ENCODE assay signal across 26 mouse cellular contexts in genomic region chr1:166942201-166942600, GRCm38 (mm10). TPM values are rescaled to one million over a fixed set of nuclear protein-coding genes. Genes with fewer than 3 reads are reported as not detected.
DNase-seq lines count a peak whose midpoint lies in the region; ATAC-seq and TF ChIP-seq lines count a peak whose summit lies in the region.
"Had no signal": no experiment of that assay in that cellular context is flagged by ENCODE, and none has a peak within 500 bp of the region (broad histone marks: within the 10 kb centered on the region; RNA-seq: fewer than 3 reads in every experiment).

No protein-coding gene starts in this region.

- intact Hi-C loops in heart, postnatal 10 days (cut with DNase I), result no loop called here

- TF ChIP-seq CTCF in layer of hippocampus, adult 2 months (conservative IDR thresholded peaks at IDR 0.05), result no peak

- no peak for ATAC-seq in heart, embryonic 12.5 days (ENCODE audit: insufficient number of reproducible peaks, low FRiP score)
- ATAC-seq in heart, embryonic 11.5 days (replicated peaks; ENCODE audit: insufficient number of reproducible peaks, low FRiP score, low TSS enrichment), result no peak
- ATAC-seq: CD4-positive, CD25-positive, alpha-beta regulatory T cell, adult 4 months; forebrain, embryonic 15.5 days; intestine, postnatal 0 days had no signal

- no peaks in the 10 kb centered on the region for H3K36me3 ChIP-seq in heart, embryonic 12.5 days
- H3K36me3 ChIP-seq in heart, embryonic 11.5 days (ENCODE audit: control insufficient read depth, insufficient read depth, low read length), result no peaks in the 10 kb centered on the region
- H3K36me3 ChIP-seq: embryonic facial prominence, embryonic 10.5 days; embryonic facial prominence, embryonic 13.5 days; forebrain, embryonic 12.5 days; forebrain, embryonic 15.5 days; heart, embryonic 13.5 days; hindbrain, embryonic 12.5 days; hindbrain, embryonic 15.5 days had no signal

- DNase-seq in heart, adult 18-20 months, result peak; percentile 5 to 23
- DNase-seq in heart, postnatal 10 days, result peak; percentile 2 to 7
- DNase-seq in NIH3T3 (ENCODE audit: low read depth), result peak; percentile 34
- DNase-seq in spleen, adult 18-20 months, result no peak
- no peak for DNase-seq in layer of hippocampus, adult 2 months (ENCODE audit: low spot score in 2 of 2)
- DNase-seq: adrenal gland, adult 2 months; adrenal gland, postnatal 14 days; cerebellum, adult 11-12 months; cerebellum, adult 8-10 months; cerebellum, postnatal 10 days; cerebellum, postnatal 36 days; embryo, embryonic 11 days; gastrocnemius, postnatal 25 days; kidney, adult 2 months had no signal

- no peaks in the 10 kb centered on the region for H3K27me3 ChIP-seq in heart, embryonic 12.5 days (replicated peaks)
- H3K27me3 ChIP-seq in heart, embryonic 11.5 days (ENCODE audit: control insufficient read depth, insufficient read depth, low read length), result no peaks in the 10 kb centered on the region
- H3K27me3 ChIP-seq: embryonic facial prominence, embryonic 13.5 days; forebrain, embryonic 12.5 days; forebrain, embryonic 15.5 days; heart, embryonic 13.5 days; hindbrain, embryonic 12.5 days; hindbrain, embryonic 15.5 days had no signal

- WGBS in heart, embryonic 12.5 days, result 61% methylated on average over 1 of the region's 1 CpGs
- 57% methylated on average over 1 of the region's 1 CpGs for WGBS in heart, embryonic 11.5 days (ENCODE audit: insufficient replicate concordance)

- no peaks in the 10 kb centered on the region for H3K4me1 ChIP-seq in heart, embryonic 12.5 days (replicated peaks)
- no peaks in the 10 kb centered on the region for H3K4me1 ChIP-seq in heart, embryonic 11.5 days (ENCODE audit: control insufficient read depth, insufficient read depth, low read length)
- H3K4me1 ChIP-seq: embryonic facial prominence, embryonic 10.5 days; embryonic facial prominence, embryonic 13.5 days; forebrain, embryonic 12.5 days; forebrain, embryonic 15.5 days; heart, embryonic 13.5 days; hindbrain, embryonic 12.5 days; hindbrain, embryonic 15.5 days had no signal

- no peak overlapping the region for H3K9ac ChIP-seq in heart, embryonic 12.5 days
- H3K9ac ChIP-seq in heart, embryonic 11.5 days (ENCODE audit: low read depth, low read length), result no peak overlapping the region
- H3K9ac ChIP-seq: embryonic facial prominence, embryonic 13.5 days; forebrain, embryonic 12.5 days; forebrain, embryonic 15.5 days; heart, embryonic 13.5 days; hindbrain, embryonic 12.5 days; hindbrain, embryonic 15.5 days had no signal

- H3K9me3 ChIP-seq in heart, embryonic 12.5 days (replicated peaks), result no peaks in the 10 kb centered on the region
- H3K9me3 ChIP-seq in heart, embryonic 11.5 days (replicated peaks; ENCODE audit: control insufficient read depth, low read length), result no peaks in the 10 kb centered on the region
- H3K9me3 ChIP-seq: embryonic facial prominence, embryonic 10.5 days; embryonic facial prominence, embryonic 13.5 days; forebrain, embryonic 12.5 days; forebrain, embryonic 15.5 days; heart, embryonic 13.5 days; hindbrain, embryonic 12.5 days; hindbrain, embryonic 15.5 days had no signal

- no peak overlapping the region for H3K4me2 ChIP-seq in heart, embryonic 12.5 days
- no peak overlapping the region for H3K4me2 ChIP-seq in heart, embryonic 11.5 days
- H3K4me2 ChIP-seq: embryonic facial prominence, embryonic 13.5 days; forebrain, embryonic 12.5 days; forebrain, embryonic 15.5 days; heart, embryonic 13.5 days; hindbrain, embryonic 12.5 days; hindbrain, embryonic 15.5 days had no signal

- H3K27ac ChIP-seq in heart, embryonic 12.5 days (ENCODE audit: poor library complexity, severe bottlenecking), result no peak overlapping the region
- no peak overlapping the region for H3K27ac ChIP-seq in heart, embryonic 11.5 days (ENCODE audit: low read depth, low read length)
- no peak overlapping the region for H3K27ac ChIP-seq in layer of hippocampus, adult 2 months
- H3K27ac ChIP-seq: embryonic facial prominence, embryonic 10.5 days; embryonic facial prominence, embryonic 13.5 days; forebrain, embryonic 12.5 days; forebrain, embryonic 15.5 days; heart, embryonic 13.5 days; hindbrain, embryonic 12.5 days; hindbrain, embryonic 15.5 days had no signal

- H3K4me3 ChIP-seq in heart, embryonic 12.5 days, result no peak overlapping the region
- no peak overlapping the region for H3K4me3 ChIP-seq in heart, embryonic 11.5 days (ENCODE audit: low read depth, low read length)
- no peak overlapping the region for H3K4me3 ChIP-seq in layer of hippocampus, adult 2 months
- H3K4me3 ChIP-seq: embryonic facial prominence, embryonic 10.5 days; embryonic facial prominence, embryonic 13.5 days; erythroblast, embryonic 14.5 days; forebrain, embryonic 12.5 days; forebrain, embryonic 15.5 days; heart, embryonic 13.5 days; hindbrain, embryonic 12.5 days; hindbrain, embryonic 15.5 days had no signal

RNA-seq across cellular contexts. Expression of gene Fam78b, which starts 59.0 kb away (rescaled TPM):
- 1 to 10 TPM; 2.5 to 3.9 TPM for total RNA-seq in heart, adult 18-20 months (2021)
- 0.91 and 1.0 TPM in 2 replicates for polyA plus RNA-seq in heart, embryonic 12.5 days (2016; fragmentation: Nextera tagmentation; extraction: Ambion mirVana)
- total RNA-seq in heart, postnatal 10 days (2021), result 1 to 10 TPM; 4.9 to 7.1 TPM
- polyA plus RNA-seq in heart, embryonic 11.5 days (2014; fragmentation: Nextera tagmentation; extraction: Ambion mirVana), result 0.60 and 0.65 TPM in 2 replicates
- 10 to 100 TPM; 22.5 to 22.7 TPM for total RNA-seq in layer of hippocampus, adult 2 months (2021)
- polyA plus RNA-seq: erythroblast, embryonic 14.5 days had no signal

Comparison
In these comparisons a context has a peak if more than half of its experiments do, and no peak if none do; other contexts are left out.
1. DNase-seq: peak in heart, adult 18-20 months (2 of 2), heart, postnatal 10 days (2 of 2) and NIH3T3 (single experiment); none in spleen, adult 18-20 months (0 of 2) and layer of hippocampus, adult 2 months (0 of 2).